Mouse (Mus musculus): ENCODE data around the gene Gnb5.

Gnb5 gene

DNA sequence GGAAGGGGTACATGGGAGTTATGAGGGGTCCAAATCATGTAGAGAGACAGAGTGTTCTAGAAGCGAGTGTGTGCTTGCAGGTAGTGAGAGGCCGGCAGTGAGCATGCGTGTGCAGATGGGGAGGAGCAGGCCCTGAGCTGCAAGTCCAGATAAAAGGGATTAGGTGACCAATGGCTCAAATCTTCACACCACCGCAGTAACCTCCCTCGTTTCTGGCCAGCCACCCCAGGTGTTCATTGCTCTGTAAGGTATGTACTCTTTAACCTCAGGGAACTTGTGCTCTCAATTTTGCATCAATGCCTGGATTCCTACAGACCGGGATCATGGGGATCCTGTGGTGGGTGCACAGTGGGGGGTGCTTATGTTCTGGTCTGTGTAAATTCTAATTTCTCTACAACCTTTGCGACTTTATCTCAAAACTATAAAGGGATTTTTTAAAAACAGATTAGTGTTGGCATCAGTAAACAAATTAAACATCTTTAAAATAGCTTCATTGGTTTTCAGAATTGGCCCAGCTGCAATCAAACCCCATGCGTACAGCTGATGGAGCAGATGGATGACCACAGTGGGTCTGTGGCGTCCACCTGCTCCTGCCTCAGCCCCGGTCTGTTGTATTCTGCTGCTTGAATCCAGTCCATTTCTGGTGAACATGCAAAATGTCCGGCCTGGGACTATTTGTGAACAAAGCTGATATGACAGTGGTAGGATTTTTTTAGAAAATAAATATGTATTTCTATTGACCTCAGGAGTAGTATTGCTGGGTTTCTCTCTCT lies at the start of gene Gnb5:
Gene Gnb5, plus strand, starts transcription at position 163 of the 773 bp plus-strand sequence.
- no peak for DNase-seq (ENCODE audit: low read depth, low spot score)

DNA sequence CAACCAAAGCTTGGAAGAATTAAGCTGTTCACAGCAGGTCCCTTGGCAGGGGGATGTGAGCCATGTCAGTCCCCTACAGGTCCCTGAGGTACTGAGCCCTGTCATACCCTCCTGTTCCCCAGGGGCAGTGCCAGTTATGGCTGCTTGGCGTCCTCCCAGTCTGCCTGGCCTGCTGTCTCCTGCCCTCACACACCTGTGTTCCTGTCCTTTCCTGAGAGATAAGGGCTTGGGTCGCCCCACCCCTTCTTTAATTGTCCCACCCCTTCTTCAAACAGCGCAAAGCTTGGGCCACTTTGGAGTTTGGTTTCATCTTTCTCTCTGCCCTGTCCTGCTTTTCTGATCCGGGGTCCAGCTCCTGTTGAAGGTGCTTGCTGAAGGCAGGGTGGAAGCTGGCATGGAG lies 47.3 kb upstream of the Gnb5 start:
- DNase-seq (ENCODE audit: low read depth, low spot score): no peak

DNA sequence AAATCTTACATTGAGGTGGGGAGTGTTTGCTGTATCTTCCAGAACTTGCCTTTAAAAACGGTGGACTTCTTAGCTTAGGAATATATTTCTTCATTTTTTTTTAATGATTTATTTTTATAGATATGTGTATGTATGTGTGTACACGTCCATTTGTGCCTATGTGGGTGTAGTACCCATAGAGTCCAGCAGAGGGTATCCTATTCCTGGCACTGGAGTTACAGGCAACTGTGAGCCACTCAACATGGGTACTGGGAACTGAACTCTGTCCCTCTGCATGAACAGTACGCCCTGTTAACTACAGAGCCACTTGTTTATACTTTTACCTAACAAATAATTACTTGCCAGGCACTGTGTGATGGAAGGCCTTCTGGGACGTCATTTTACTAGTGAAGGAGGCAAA lies 46.4 kb upstream of the Gnb5 start:
- DNase-seq (ENCODE audit: low read depth, low spot score): no peak

DNA sequence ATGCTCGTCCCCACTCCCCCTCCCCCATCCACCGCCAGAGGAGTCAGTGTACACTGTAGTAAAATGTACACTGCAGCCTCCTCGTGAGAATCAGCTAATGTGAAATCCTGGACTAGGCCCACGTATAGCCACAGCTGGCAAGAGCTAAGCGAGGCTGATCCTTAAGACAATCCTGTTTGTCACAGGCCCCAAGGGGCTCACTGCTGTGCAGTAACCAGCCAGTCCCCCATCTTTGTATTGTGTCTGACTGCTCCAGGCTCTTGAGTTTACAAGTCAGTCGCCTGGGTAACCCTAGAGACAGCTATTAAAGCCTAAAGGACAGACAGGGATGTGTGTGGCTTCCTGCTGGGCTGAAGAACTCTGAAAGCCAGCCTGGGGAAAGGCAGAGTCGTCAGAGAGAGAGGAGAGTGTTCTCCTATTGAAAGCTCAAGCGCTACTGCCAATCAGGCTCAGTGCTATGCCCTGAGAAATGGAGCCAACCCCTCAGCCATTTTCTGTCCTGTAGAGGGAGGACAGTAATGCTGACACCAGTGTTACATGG lies 44.7 kb upstream of the Gnb5 start:
- no peak for DNase-seq (ENCODE audit: low read depth, low spot score)

DNA sequence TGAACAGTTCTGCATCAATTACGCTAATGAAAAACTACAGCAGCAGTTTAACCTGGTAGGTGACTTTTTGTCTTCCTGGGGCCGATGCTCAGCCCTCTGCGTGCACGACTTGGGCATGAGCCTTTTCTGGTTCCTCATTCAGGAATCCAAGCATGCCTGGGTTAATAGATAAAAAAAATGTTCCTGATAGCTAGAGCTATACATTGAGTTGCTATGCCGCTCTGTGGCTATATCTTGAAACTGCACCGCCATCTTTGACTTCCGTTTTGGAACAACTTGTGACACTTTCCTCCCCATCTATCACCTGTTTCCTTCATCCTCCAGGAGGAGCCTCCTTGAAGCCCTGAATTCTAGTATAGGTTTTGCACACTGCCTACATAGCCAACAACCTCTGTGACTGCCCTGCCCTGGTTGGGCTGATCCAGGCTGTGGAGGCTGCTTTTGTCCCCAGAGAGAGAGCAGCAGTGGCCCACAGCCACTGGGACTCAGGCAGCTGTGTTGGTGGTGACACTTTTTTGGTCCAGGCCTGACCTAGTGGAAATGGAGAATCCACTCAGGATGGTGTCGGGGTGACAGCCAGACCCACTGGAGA lies 43.8 kb upstream of the Gnb5 start:
- no peak for DNase-seq (ENCODE audit: low read depth, low spot score)

DNA sequence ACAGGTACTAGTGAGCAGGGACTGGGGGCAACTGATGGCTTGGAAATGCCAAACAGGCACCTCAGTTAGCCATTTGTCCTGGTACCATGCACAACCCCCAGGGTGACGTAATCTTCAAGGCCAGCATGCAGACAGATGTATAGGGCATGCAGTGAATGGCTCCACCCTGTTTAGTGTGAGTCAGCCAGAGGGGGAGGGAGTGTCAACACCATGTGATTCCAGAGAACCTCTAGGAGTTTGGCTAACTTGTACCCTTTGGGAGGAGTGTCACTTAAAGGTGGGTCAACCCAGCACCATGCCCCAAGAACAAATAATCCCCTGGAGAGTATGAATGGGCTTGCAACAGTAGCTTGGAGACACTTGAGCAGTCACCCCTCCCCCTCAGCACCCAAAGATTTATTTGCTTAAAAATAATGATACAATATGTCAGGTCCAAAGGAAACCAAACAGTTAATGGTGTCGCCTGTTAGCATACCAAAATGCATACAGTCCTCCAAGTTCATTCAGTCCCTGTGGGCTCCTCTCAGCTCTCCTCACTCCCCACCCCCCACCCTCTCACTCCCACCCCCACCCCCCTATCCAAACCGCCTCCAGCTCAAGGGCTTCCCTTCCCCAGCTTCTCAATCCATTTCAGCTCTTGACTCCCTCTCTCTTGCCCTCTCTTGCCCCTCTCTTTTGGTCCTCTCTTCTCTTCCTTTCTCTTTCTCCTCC lies 41.9 kb upstream of the Gnb5 start:
- no peak for DNase-seq (ENCODE audit: low read depth, low spot score)

DNA sequence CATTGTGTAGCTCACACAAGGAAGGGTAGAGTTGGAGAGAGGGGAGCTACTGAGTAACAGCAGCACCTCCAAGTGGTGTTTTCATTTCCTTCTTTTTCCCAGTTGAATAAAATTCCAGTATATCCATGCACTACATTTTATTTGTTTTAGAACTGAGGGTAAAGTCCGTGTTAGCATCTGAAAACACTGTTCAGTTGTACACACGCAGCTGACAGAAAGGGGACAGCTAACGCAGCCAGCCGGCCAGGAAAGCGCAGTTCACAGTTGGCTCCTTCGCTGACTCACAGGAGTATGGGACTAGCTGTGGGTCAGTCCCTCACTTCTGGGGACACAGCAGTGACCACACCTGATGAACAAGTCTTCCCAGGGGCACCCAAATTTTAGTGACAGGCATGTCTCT lies 38.9 kb upstream of the Gnb5 start:
- DNase-seq (ENCODE audit: low read depth, low spot score): no peak

DNA sequence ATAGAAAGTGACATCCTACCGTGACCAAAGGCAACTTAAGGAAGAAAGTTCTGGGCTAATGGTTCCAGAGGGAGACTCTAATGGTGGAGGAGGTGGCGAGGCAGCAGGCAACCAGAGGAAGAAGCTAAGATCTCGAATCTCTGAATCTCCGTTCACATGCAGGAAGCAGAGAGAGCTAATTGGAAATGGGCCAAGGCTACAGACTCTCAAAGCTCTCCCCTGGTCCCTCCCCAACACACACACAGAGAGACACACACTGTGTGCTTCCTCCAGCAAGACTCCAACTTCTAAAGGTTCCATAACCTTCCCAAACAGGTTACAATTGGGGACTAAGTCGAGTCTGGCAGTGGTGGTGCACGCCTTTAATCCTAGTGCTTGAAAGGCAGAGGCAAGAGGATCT lies 35.7 kb upstream of the Gnb5 start:
- DNase-seq (ENCODE audit: low read depth, low spot score): no peak

DNA sequence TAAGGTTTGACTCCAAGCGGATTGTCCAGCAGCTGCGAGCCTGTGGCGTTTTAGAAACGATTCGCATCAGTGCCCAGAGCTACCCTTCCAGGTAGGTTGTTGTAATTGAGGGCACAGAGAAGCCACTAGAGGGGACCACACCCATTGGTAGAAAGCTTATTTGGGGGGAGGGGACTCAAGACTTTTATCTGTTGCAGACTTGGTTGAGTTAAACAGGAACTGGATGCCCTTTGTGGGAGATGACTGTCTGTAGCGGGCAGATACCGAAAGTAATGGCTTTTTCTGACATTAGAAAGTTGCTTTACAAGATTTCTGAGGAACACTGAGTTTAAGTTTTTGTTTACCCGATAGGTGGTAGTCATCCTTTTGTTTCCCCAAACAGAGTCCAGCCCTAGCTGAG lies 34.5 kb upstream of the Gnb5 start:
- DNase-seq (ENCODE audit: low read depth, low spot score): no peak

DNA sequence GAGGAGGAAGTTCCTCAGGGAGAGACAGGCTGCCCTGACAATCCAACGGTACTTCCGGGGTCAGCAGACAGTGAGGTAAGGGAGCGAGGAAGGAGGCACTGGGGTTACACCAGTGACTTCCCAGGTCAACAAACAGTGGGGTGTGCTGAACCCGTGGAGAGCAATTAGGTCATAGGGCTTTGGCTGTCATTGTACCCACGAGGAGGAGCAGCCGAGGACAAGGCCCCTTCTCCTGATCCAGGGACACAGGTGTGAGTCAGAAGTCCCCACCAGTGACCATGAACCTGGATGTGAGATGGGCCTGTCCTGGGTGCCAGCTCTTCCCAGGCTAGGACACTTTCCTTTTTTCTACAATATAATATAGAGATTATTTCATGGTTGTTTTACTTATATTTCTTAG lies 32.4 kb upstream of the Gnb5 start:
- no peak for DNase-seq (ENCODE audit: low read depth, low spot score)

DNA sequence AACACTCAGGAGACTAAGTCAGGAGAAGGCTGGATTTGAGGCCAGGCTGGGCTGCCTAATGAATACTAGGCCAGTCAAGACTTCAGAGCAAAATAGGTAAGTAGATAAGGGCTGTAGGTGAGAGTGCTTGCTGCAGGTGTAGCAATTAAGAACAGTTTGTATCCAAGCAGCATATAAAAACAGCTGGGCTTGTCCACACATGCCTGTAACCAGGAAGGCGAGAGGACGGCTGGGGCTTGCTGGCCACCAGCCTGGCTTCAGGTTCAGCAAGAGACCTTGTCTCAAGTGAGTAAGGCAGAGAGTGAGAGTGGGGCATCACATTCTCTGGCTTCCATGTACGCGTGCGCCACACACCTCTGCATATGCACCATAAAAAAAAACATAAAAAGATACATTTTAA lies 31.6 kb upstream of the Gnb5 start:
- no peak for DNase-seq (ENCODE audit: low read depth, low spot score)

DNA sequence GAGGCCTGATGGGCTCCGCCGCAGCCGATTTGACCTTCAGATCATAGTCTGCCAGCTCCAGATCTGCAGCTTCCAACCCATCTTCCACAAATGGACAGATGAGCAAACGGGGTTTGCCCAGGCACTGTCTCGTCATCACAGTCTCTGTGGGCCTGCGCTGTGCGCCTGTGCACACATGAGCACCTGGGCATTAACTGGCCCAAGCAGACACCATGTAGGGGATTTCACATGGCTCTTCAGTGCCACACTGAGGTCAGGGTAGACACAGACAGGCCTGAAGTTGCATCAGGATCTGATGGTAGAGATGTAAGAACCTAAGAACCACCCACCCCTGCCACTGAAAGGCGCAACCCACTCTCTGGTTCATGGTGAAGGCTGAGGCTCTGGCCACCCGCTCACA lies 31.0 kb upstream of the Gnb5 start:
- no peak for DNase-seq (ENCODE audit: low read depth, low spot score)

DNA sequence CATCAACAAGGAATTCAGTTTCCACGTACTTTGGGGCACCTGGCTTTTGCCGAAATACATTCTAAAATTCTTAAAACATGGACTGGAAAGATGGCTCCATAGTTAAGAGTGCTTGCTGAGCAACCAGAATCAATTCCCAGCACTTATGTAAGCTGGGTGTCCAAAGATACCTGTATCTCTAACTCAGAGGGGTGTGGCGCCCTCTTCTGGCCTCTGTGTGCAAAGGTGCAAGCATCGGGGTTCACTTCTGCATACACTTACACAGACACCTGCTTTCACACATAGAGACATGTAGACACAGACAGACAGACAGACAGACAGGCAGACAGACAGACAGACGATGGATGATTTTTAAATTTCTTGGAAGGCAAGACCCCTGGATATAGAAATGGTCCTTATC lies 25.3 kb upstream of the Gnb5 start:
- DNase-seq (ENCODE audit: low read depth, low spot score): peak; percentile 57

DNA sequence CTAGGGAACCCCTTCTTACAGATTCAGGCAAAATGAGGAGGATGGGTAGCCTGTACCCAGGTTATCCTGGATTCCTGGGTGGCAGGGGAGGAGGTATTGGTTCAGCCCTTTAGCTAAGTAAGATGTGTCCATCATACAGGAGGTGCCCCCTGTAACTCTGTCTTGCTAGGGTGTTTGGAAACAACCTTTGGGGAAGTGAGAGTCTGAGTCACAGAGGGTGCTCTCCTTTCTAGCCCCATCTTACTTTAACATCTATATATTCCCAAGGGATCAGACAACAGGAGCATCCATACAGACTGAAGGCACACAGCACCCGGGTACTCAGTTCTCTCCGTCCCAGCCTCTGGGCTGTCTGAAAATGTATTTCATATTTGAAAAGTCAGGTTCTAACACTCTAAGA lies 23.9 kb upstream of the Gnb5 start:
- no peak for DNase-seq (ENCODE audit: low read depth, low spot score)

DNA sequence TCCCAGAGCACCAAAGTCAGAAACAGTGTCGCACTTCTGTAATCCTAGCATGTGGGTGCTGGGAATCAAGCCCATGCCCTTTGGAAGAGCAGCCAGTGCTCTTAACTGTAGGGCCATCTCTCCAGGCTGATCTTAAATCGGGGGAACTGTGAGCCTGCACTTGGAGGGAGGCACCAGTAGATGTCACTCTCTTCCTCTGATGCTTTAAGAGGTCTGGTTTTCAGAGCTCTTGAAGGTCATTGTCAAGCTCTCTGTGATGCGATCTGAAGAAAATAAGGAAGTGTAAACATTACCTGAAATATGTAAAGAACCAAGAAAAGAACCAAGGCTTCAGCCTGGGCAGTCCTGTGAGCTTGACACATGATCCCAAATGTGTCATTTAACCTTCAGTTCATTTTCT lies 23.3 kb upstream of the Gnb5 start:
- peak; percentile 38 for DNase-seq (ENCODE audit: low read depth, low spot score)

DNA sequence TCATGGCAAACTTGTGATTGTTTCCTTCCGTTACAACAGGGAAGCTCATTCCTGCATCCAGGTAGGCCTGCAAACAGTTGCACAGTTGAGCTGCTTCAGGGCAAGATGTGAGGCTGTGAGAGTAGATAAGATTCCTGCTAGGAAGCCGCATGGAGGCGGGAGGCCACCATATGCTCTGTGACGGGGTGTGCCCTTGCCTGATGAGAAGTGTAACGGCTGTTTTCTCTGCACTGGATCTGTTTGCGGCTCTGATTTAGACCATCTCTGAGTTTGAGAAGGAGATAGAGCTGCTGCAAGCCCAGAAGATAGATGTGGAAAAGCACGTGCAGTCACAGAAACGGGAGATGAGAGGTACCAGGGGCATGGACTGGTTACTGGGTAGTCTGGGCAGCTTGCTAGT lies 22.5 kb upstream of the Gnb5 start:
- DNase-seq (ENCODE audit: low read depth, low spot score): no peak

DNA sequence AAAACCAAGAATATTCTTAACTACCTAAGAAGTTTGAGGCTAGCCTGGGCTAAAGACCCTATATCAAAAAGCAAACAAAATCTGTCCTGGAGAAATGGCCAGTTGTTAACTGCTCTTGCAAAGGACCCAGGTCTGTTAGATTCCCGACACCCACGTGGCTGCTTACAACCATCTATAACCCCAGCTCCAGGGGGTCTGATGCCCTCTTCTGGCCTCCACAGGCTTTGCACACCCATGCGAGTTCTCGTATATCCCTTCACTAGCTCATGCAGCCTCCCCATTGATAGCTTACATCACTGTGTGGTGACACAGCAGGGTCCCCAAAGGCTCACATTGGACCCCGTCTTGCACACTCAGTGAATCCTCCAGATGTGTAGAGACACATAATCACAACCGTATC lies 20.7 kb upstream of the Gnb5 start:
- DNase-seq (ENCODE audit: low read depth, low spot score): no peak

DNA sequence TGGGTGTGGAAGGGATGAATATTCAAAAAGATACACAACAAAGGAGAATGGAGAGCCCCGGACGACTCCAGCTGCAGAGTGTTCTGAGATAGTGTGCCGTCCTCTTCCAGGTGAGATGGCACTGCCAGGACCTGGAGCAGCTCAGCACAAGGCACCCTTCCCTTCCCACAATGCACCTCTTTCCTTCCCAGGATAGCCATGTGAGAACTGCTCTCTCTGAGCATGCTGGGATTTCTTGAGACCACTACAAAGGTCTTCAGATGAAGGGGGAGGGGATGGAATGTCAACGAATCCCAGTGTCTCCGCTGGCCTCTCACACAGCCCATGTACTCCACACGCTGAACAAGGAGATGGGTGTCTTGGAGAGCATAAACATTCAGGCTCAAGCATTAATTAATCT lies 18.5 kb upstream of the Gnb5 start:
- DNase-seq (ENCODE audit: low read depth, low spot score): no peak

DNA sequence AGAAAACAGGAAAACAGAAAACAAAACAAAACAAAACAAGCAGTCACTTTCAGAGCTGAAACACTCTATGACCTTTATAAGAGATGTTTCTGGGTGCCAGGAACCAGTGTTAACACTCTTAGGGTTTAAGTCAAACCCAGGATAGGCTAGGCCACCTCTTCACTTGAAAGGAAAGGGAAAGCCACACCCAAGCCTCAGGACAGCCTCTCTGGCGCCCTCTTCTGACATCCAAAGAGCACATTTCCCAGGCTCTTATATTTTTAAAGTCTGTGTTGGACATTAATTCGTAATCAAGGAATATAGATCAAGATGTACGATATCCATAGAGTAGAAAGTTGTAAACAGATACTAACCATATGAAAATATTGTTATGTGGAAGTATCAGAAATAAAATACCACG lies 16.5 kb upstream of the Gnb5 start:
- DNase-seq (ENCODE audit: low read depth, low spot score): no peak

DNA sequence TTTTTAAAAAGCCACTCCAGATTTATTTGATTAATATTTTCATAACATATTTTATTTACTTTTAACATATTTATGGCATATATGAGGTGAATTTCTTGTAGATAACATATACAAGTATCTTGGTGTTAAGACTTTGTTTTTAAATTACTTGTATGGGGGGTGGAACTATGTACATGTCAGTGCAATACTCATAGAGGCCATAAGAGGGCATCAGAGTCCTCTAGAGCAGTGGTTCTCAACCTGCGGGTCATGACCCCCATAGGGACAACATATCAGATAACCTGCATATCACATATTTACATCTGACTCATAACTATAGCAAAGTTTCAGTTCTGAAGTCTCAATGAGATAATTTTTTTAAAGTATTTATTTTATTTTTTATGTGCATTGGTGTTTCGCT lies 6.7 kb upstream of the Gnb5 start:
- DNase-seq (ENCODE audit: low read depth, low spot score): no peak

DNA sequence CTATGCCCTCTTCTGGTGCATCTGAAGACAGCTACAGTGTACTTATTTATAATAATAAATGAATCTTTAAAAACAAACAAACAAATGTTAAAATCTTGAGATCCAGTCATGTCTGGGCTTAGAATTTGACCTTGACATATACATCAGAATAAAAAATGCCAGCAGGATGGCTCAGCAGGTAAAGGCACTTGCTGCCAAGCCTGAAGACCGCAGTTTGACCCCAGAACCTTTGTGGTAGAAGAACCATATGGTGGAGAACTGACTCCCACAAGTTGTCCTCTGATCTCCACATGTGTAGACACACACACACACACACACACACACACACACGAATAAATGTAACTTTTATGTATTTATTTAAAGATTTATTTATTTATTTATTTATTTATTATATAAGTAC lies 3.1 kb upstream of the Gnb5 start:
- DNase-seq (ENCODE audit: low read depth, low spot score): no peak

DNA sequence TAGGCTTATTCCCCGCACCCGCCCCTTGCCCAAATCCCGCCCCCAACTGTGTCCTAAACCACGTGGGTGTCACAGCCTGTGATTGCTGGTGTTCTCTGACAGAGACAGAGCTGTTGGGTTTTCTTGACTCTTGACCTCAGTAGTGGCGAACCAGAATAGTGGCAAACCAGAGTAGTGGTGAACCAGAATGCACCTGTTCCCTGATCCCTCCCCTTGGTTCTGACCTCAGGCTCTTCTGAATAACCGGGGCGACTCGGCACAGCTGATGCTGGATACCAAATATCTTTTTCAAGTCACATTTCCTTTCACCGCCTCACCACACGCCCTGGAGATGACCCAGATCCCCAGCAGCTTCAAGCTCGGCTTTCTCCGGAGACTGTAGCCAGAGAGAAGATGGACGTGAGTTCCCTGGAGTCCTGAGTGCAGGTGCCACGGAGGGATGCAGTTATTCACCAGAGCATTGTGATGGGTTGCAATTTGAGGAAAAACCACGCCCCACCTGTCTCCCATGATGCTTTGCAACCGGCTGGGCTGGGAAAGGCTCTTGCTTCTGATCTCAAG lies 2.3 kb upstream of the Gnb5 start:
- no peak for DNase-seq (ENCODE audit: low read depth, low spot score)

DNA sequence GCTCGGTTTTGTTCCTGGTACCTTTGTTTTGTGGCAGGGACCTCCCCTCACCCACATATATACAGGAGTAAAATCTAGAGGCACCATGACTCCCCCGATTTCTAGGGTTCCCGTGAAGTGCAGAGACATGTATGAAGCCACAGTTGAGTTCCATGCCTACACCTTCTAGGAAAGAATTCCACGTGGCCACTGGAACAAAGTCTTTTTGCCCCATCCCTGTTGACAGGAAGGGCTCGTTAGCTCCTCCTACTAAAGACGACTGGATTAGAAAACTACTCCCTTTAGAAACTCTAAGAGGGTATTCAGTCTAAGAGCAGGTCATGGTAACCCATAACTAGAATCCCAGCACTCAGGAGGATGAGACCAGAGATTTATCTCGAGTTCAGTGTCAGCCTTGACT lies 1.8 kb upstream of the Gnb5 start:
- DNase-seq (ENCODE audit: low read depth, low spot score): no peak
